Mouse (Mus musculus): ENCODE results near the gene Galnt11.

GRCm38 (mm10) chr5:25245806-25246472, 24.2 kb downstream of the Galnt11 start:
- TF ChIP-seq POLR2A (IDR thresholded peaks at IDR 0.05; ENCODE audit: low read depth, low read length) (no peak), CTCF (conservative IDR thresholded peaks at IDR 0.05 in 1 of 2, IDR thresholded peaks at IDR 0.05 in 1 of 2; ENCODE audit: low read depth in 2 of 2, low read length in 2 of 2) (no peak), SMC3 (IDR thresholded peaks at IDR 0.05; ENCODE audit: low read depth, low read length) (no peak), EP300 (IDR thresholded peaks at IDR 0.05; ENCODE audit: low read length) (no peak), MAX (IDR thresholded peaks at IDR 0.05; ENCODE audit: low read length) (no peak)

All from CH12.LX (cell line).